Mouse (Mus musculus): Measurements from ENCODE around the gene Gm3286.
"Not testable (repeated sequence)": the region's sequence is repeated elsewhere in the genome, so short reads cannot be mapped to it uniquely, and the experiment has no call there.

The Gm3286 gene

GRCm38 (mm10) chr5:95510458-95510857, at the start of gene Gm3286:
TSS of gene Gm3286 (plus strand) at chr5:95510758.
- not testable (repeated sequence) for DNase-seq

Measured in kidney, adult 8-10 months (tissue).